Mouse (Mus musculus): Measurements from ENCODE around the gene Slc25a10.
A peak's percentile ranks its signal among the peaks of the same experiment; 100 is the strongest.

Gene Slc25a10

DNA sequence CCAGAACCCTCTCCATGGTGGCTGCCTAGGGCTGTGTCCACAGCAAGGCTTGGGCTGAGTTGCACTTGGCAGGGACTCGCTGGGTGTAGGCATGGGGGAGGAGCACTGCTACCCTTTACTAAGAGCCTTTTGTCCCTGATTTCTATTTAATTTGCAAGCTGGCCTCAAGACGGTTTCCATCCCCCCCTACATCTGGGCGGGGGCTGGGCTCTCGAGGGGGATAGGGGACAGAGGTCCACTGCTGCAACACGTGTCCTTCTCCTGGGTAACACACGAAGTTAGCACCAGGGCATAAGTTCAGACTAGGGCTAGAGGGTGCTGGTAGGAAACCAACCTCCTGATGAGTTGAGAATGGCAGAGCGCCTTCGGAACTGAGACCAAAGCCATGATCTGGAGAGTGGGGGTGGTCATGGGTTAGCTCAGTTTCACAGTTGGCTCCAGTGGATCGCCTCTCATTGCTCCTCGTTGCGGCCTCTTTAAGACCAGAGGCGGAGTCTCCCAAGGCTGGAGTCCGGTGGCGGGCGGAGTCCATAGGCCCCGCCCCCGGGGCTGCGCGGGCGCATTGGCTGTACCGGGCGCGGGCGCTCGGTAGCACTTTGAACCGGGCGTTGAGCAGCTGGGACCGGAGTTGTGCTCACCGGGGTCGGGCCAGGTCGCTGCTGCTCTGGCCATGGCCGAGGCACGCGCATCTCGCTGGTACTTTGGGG lies at the start of gene Slc25a10:
Gene Slc25a10, plus strand, starts transcription at position 524 of the 707 bp plus-strand sequence.
- peak; percentile 97 for DNase-seq (ENCODE audit: low spot score)

DNA sequence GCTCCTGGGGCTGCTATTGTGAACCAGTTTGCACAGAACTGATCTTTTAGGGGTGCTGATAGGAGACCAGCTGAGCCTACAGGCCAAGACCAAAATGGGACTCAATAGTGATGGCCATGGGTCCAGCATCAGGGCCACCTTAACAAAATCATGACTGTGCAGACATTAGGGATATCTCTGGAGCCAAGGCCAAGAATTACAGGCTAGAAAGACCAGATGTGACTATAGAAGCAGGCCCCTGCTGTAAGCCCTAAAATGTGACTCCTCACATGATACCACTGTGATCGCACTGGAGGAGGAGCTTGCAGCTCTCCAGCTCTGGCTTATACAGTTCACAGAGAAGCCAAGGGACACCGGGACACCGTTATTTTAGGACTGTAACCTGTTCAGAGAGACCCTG lies 49.3 kb upstream of the Slc25a10 start, which contains the start of gene Tspan10:
Gene Tspan10, plus strand, starts transcription at position 301 of the 400 bp plus-strand sequence.
- DNase-seq (ENCODE audit: low spot score) = no peak

DNA sequence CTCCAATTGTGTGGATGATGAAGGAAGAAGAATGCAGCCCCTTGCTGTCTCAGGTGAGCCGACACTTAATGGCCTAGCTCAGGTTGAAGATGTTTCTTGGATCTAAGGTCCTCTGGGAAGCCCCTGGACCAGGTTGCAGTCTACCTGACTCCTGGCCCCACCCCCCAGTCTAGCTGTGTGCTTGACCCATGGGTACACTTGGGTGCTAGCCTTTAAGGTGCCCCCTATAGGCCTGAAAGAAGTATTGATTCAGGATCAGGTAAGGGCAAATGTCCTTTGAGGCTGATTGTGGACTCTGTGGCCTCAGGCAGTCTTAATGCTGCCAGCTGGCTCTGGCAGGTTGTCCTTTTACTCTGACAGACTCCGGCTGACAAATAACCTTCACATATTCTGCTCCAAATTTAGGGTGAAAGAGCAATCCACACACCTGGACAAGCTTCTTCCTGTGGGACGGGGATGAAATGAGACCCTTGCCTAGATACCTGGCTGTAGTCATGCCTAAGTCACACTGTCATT lies 48.8 kb upstream of the Slc25a10 start:
- DNase-seq (ENCODE audit: low spot score) = no peak

DNA sequence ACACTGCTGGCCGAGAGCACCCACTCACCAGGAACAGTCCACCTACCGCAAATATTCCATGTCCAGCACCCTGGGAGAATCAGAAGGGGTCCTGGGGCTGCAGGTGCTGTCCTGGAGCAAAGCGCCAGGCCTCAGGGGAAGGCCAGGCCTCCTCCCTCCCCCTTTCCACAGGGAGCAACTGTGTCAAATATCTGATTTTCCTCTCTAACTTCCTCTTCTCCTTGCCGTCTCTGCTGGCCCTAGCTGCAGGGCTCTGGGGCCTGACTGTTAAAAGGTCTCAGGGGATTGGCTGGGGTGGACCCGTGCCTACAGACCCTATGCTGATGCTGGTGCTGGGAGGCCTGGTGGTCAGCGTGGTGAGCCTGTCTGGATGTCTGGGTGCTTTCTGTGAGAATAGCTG lies 47.5 kb upstream of the Slc25a10 start:
- DNase-seq (ENCODE audit: low spot score) = no peak

DNA sequence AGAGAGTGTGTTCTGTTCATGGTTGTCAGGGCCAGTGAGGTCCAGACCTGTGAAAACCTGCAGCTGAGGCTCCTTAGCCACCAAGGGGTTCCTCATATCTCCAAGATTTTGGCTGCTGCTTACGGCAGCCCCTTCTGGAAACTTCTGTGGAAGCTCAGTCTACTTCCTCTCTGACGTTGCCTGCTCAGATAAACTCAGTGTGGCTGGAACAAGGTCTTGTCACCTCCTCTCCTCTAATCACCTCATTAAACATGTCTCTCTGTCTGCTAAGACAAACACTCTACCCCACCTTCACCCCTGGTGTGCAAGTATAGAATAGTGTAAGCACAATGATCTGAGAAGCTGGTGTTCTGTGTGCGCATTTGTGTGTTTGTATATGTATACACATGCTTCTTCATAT lies 46.2 kb upstream of the Slc25a10 start:
- DNase-seq (ENCODE audit: low spot score) = no peak

DNA sequence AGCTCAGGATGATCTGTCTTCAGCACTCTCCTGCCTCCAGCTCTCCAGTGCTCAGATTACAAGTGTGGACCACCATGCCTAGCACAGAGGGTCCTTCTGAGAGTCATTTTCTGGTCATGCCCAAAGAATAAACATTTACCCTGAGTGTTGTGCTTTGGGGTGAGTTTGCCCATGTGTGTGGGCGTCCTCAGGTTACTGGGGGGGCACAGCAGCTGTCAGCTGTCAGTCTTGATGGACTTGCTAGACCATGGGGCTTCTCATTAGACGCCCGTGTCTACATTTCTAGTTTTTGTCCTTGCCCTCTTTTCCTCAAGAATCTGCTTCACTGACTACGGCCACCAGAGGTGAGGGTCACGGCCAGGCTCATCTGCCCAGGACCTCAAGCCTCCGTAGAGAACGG lies 44.5 kb upstream of the Slc25a10 start:
- no peak for DNase-seq (ENCODE audit: low spot score)

DNA sequence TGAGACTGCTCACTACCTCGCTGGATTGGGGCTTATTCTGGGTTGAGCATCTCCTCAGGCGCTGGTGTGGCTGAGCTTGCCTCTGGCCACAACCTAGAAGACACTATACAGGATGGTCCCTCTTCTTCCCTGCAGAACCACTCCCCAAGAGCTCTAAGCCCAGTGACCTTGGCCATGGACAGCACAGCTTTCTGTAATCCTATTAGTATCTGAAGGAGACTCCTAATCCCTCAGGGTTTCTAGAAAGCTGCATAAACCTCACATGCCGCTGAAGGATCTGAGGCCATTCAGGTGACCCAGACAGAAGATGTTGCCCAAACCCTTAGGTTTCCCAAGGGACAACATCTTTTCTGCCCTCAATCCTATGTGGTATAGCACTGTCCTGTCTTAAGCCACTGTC lies 39.4 kb upstream of the Slc25a10 start:
- no peak for DNase-seq (ENCODE audit: low spot score)

DNA sequence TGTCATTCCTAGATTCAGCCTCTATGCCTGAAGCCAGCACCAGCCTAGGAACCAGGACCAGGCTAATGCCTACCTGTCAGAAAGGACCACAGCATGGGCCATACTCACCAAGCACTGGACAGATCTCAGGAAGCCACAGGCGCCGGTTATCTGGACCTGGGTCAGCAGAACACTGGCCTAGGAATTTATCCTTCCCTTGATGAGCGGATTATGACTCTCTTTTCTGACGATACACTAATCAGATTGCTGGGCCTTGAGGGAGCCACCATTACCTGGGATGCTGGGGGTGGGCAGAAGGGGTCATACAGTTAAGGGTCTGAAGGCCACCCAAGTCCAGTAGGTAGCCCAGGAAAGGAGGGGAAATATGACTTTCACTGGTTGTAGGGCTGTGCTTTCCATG lies 38.3 kb upstream of the Slc25a10 start, which contains the start of gene Pde6g:
Gene Pde6g, minus strand, starts transcription at position 195 of the 400 bp plus-strand sequence.
- DNase-seq (ENCODE audit: low spot score) = no peak

DNA sequence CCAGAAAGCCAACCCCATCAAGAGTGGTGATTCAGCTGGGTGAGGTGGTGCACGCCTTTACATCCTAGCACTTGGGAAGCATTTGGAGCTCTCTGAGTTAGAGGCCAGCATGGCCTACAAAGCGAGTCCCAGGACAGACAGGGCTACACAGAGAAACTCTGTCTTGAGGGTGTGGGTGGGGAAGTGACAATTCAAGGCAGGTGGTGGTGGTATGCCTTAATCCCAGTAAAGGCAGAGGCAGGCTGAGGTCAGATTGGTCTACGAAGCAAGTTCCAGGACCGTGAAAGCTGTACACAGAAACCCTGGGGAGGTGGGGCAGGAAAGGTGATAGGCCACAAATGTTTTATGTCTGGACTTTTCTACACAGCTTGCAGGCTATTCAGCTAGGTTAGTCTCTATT lies 36.7 kb upstream of the Slc25a10 start:
- DNase-seq (ENCODE audit: low spot score) = no peak

DNA sequence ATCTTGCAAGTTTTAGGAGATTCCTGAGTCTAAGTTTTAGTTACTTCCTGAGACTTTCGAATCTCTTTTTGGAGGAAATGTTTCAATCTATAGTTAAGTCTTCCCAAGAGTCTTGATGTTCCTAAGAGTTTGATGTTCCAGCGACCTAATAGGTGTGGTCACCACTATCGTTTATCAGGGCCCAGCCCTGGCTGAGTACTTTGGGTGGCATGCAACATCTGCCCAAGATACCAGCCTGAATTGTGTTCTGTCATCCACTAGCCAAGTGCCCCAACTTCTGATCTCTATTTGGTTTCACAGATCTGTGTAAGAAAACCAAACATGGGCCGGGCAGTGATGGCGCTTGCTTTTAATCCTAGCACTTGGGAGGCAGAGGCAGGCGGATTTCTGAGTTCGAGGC lies 36.2 kb upstream of the Slc25a10 start:
- no peak for DNase-seq (ENCODE audit: low spot score)

DNA sequence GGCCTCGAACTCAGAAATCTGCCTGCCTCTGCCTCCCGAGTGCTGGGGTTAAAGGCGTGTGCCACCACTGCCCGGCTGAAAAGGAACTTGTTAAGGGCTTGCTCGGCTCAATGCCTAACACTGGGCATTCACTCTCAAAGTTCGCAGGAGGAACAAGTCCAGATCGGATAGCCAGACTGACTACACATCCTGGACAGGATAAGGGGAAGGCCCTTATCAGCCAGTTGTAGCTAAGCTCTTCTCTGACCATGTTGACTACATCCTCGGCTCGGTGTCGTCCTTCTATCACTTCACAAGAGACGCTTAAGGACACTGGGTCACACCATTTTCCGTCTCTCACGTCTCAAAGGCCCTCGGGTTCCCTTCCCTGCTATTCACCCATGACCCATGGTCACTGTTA lies 34.3 kb upstream of the Slc25a10 start:
- DNase-seq (ENCODE audit: low spot score) = no peak

DNA sequence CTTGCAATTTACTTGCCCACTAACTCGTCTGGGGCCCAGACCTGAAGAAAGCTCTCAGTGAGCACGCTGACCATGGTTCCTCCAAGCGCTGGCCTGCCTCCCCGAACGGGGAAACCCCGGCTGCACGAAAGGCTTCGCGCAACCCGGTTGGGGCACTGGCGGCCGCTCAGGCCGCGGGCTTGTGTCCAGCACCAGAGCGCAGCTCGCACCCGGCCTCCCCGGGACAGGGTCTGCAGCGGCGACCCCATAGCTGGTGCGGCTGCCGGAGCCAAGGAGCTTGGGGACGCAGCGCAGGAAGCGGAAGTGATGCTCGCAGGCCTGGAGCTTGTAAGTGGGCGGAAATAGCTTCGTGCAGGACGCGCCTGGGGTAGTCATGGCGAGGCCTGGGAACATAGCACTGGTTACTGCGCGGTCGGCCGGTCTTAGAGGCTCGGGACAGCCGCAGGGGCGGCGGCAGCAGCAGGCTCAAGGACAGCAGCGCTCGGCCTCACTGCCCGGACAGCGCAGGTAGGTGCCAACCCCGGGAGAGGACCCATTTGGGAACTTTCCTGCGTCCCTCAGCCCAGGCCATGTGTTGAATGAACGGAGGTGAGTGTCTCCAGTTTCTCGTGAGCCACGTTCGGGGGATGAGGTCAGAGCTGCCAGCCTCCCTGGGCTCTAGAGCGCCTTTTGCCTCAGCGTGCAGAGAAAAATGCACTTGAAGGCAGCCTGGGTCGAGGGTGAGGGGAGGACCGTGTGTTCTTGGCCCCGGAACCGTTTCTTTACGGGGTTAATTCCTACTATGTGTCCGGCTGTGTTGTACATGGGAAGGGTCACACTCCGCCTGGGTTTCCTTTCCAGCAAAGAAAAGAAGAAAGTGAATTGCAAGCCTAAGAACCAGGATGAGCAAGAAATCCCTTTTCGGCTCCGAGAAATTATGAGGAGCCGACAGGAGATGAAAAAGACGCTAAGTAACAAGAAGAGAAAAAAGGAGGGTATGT lies 33.6 kb upstream of the Slc25a10 start, which contains the start of the genes Oxld1 and Ccdc137:
Gene Oxld1, minus strand, starts transcription at position 297 of the 980 bp plus-strand sequence.
Gene Ccdc137, plus strand, starts transcription at position 344 of the 980 bp plus-strand sequence.
- peak; percentile 92 for DNase-seq (ENCODE audit: low spot score)

DNA sequence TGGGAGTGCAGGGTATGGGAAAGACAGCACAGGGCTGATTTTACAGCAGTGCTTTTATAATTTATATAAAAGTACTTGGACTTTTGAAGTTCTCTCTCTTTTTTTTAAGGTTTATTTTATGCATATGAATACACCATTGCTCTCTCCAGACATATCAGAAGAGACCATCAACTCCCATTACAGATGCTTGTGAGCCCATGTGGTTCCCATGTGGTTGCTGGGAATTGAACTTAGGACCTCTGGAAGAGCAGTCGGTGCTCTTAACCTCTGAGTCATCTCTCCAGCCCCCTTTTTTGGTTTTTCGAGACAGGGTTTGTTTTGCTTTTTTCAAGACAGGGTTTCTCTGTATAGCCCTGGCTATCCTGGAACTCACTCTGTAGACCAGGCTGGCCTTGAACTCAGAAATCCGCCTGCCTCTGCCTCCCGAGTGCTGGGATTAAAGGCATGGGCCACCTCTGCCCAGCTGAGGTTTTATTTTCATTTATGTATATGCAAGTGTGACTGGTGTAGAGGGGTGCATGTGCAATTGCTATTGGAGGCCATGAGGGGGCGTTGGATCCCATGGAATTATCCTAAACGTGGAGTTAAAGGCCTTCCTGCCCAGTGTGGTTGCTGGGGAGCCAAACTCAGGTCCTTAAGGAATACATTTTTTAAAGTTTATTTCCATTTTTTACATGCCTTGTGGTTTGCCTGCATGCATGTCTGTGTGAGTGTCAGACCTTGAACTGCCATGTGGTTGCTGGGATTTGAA lies 32.6 kb upstream of the Slc25a10 start:
- DNase-seq (ENCODE audit: low spot score) = no peak

DNA sequence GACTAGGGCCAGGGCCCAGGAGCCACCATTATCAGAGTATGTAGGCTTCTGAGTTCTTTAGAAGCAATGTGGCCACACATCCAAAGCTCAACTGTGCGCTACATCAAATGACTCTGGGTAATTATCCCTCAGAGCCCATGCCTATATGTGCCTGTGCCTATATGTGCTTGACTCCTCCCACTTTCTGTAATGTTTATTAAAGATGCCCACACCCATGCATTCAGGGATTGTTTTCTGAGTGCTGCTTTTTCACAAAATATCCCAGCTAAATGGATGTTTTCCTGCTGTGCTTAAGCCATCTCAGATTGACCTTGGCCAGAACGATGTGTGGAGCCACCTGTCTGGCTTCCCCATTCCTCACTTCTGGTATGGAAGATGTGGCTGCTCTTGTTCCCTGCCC lies 28.1 kb upstream of the Slc25a10 start:
- no peak for DNase-seq (ENCODE audit: low spot score)

DNA sequence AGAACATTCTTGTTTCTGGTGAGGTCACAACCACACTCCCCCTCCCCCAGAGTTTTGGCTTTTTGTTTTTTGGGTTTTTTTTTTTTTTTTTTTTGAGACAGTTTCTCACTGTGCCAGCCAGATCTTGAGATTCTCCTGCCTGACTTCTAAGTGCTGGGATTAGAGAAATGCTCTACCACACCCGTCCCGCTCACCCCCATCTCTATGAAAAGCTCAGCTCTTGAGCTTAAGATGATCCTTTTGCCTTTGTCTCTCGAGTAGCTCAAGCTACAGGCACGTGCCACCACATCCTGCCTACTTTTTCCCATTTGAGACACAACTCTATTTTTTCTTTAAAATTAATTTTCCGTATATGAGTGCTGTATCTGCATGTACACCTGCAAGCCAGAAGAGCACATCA lies 27.3 kb upstream of the Slc25a10 start:
- no peak for DNase-seq (ENCODE audit: low spot score)

DNA sequence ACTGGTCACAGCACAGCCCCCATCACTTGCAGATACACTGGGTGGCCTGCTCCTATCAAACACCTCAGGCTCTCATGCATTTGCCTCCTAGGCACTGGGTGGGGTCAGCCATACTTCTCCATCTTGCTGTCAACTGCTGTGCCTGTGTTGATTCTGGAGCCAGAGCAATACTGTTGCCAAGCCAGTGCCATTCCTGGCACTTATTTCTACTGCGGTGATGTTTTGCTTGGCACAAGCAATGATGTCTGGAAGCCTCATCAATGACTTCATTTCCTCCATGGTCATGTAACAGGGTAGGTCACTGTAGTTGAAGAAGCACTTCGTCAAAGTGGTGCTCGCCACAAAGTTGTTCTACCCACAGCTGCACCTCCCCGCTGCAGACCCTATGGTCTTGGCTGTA lies 26.1 kb upstream of the Slc25a10 start:
- no peak for DNase-seq (ENCODE audit: low spot score)

DNA sequence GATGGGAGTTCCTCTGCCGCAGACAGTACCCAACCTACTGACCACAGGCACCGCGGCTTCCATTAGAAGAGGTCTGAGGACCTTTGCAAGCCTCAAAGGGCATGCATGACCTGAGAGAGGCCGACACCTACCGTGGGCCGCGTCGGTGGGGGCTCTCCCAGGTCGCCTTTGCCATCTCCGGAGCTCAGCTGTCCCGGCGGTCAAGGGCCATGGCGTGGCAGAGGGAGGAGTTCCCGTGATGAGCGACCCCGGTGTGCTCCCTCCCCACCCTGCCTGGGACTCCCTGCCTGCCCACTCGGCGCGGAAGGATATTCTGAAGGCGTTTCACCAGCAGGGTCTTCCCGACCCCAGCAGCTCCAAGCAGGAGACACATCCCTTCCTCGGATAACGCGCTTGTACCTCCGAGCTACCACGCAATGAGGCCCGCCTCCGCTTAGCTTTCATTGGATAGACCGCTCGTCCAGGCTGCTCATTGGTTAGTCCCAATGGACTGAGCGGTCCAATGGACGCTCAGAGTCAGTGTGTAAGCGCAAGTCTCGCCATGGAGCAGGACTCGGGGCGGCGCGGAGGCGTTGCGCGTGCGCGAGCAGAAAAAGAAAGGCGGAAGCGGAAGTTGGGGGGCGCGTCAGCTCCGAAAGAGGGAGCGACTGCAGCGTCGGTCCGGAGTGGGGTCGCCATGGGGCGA lies 24.4 kb upstream of the Slc25a10 start, which contains the start of gene Arl16:
Gene Arl16, minus strand, starts transcription at position 557 of the 685 bp plus-strand sequence.
- DNase-seq (ENCODE audit: low spot score) = peak; percentile 99

DNA sequence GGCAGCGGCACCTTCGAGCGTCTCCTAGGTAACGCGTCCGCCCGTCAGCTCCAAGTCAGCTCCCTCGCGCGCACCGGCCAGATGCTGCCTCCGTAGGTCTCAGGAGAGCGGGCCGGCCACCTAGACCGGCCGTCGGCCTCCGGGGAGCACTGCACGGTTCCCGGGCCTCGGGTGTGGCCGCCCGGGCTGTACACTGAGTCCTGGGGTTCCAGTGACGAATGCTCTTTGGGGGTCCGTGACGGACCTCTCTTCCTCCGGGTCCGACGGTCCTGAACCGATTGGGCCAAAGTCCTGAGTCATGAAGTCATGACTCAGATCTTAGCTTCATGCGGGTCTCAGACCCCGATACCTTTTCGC lies 23.9 kb upstream of the Slc25a10 start:
- no peak for DNase-seq (ENCODE audit: low spot score)

DNA sequence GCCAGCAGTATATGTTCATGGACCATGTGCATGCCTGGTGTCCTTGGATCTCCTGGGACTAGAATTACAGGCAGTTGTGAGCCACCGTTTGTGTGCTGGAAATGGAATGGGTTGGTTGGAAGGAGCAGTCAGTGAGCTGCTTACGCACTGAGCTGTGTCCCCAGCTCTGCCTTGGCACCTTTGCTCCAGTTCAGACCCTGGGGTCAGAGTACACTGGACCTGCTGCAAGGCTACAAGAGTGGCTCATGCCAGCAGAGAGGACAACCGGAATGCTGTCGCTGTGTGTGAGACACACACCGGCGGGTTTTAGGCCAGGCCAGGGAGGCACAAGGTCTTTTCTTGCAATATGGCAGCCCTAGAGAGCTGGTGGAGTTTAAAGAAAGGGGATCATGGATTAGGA lies 19.6 kb upstream of the Slc25a10 start:
- DNase-seq (ENCODE audit: low spot score) = no peak

DNA sequence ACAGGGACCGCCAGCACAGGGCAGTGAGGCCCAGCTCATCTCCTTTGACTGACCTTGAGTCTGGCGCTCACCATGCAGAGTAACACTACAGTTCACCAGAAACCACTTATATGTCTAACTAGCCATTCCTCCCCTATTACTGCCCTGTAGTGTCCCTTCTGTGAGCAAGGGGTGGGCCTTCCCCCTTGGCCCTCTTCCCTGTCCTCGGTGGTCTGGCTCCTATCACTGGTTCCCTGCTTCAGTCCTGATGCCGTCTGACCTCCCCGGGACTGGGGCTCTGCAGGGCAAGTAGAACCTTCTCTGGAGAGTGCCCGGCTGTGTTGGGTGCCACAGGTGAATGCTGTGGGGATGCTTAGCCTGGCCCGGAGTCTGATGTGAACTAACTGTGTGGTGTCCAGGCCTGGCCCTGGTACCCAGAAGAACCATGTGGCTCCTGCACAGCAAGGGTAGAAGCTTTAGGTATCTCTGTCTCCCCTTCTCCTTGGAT lies 8.1 kb upstream of the Slc25a10 start:
- DNase-seq (ENCODE audit: low spot score) = no peak

All from embryo, embryonic 10.5 days (tissue).